Mouse (Mus musculus): ENCODE results near the gene Rnf8.
"Not testable (repeated sequence)": the region's sequence is repeated elsewhere in the genome, so short reads cannot be mapped to it uniquely, and the experiment has no call there.

Rnf8 gene

GRCm38 (mm10) chr17:29614115-29615023 is at the start of gene Rnf8, which contains the start of gene Gm28043:
Rnf8 (plus strand) TSS chr17:29614790.
Gm28043 (plus strand) TSS chr17:29614876.
- peak; percentile 95 to 97 for DNase-seq

- no peak for DNase-seq
These were observed 49.1 kb upstream of the Rnf8 start for GRCm38 (mm10) chr17:29565521-29565920.

GRCm38 (mm10) chr17:29568435-29568834 is 46.2 kb upstream of the Rnf8 start:
- no peak for DNase-seq

- DNase-seq, result no peak
These were observed 44.8 kb upstream of the Rnf8 start for GRCm38 (mm10) chr17:29569831-29570230.

DNA sequence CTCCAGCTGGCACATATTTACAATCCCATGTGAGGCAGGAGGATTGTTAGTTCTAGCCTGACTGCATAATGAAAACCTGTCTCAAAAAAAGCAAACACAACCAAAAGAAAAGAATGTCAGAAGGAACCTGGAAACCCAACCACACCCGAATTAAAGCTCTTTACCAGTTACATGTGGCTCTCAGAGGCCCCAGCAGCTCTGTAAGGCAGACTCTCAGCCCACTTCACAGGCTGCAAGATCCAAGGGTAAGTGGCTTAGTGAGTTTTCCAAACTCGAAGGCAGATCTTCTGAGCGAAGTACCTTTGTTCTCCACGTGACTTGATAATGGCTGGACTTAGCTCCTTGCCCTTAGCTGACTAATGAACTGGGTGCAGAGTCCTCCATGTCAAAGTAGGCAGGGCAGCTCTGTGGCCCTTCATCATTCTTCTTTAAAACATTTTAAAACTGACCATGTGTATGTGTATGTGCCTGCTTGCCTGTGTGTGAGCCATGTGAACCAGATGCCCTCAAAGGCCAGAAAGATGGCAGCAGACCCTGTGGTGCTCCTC is 34.9 kb upstream of the Rnf8 start:
- peak; percentile 58 to 62 for DNase-seq

GRCm38 (mm10) chr17:29583569-29583968 is 31.0 kb upstream of the Rnf8 start:
- no peak for DNase-seq

GRCm38 (mm10) chr17:29584306-29584705 is 30.3 kb upstream of the Rnf8 start:
- no peak for DNase-seq

- DNase-seq, result no peak
These were observed 29.9 kb upstream of the Rnf8 start for GRCm38 (mm10) chr17:29584737-29585136.

DNA sequence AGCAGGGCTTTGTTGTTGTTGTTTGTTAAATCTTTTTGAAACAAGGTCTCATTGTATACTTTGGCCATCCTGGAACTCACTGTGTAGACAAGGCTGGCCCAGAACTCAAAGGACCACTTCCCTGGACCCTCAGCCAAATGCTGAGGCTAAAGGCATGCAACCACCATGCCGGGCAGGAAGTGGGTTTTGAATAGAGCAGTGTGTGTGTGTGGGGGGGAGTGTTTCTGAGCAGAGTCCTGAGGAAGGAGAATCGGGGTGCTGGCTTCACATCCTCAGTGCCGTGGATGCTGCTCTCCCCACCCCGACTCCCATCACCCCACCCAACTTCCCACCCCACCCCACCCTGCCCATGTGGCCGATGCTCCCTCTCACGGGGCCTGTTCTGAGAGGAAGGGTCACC is 29.1 kb upstream of the Rnf8 start:
- DNase-seq, result no peak

DNA sequence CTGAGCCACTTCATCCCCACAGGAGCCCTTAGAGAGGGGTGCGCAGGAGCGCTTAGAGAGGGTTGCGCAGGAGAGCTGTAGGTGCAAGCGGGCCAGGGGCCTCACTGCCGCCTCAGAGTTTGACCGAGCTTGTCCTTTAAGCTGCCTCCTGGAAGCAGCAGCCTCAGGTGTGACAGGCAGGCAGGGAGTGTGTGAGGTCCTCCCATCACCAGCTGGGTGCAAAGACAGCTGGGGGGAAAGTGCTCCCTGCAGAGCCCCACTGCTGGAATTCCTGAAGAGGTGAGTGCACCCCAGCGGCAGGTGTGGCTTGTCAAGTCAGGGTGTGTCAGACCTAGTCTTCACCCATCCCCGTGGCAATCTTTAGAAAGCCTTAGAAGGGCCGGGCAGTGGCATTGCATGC is 27.7 kb upstream of the Rnf8 start:
- DNase-seq, result no peak

DNA sequence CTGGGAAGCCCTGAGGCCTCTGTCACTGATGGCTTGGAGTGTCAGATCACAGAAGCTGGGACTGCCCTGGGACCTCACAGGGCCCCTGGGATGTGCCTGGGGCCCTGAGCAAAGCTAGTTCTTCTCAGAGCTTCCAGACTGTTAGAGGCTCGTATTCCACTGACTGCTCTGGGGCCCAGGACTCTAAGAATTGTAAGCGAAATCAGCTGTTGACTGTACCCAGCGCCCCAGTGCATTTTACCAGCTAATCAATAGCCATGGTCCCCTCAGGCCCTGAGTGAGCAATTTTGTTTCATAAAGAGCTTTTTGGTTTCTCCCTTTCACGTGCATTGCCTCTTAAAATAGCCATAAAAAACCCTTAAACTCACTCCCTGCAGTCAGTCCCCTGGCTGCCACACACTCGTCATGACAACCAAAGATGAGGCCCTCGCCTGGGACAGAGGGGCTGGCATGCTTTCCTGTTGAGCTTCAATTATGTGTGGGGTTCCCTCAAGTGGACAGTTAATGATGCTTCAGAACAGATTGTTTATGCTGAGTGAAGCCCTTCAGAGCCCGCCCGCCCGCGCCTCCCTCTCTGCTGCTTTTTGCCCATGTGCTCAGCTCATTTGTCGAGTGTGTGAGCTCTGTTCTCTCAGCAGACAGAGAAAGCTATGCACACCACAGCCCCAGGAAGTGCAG is 25.2 kb upstream of the Rnf8 start:
- DNase-seq, result no peak

- peak; percentile 30 to 48 for DNase-seq
These were observed 18.5 kb upstream of the Rnf8 start for GRCm38 (mm10) chr17:29595891-29596770.

GRCm38 (mm10) chr17:29596771-29597132 is 17.8 kb upstream of the Rnf8 start:
- DNase-seq, result no peak

GRCm38 (mm10) chr17:29599051-29599450 is 15.5 kb upstream of the Rnf8 start:
- no peak for DNase-seq

DNA sequence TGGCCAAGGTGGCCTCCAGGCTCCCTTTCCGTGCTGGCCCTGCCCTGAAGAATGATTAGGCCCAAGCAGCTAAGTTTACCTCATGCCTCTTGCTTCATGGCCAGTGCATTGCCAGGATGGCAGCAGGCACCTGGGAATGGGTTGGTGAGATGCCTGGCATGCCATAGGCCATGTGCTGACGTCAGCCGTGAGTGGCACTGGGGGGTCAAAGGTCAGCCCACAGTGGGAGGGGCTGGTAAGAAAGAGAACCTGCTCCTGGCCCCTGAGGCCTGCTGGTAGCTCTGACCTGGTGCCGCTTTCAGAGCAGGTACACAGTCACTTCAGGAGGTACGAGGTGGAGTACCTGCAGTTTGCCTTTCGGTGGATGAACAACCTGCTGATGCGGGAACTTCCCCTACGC is 15.1 kb upstream of the Rnf8 start:
- peak; percentile 62 to 66 for DNase-seq

- DNase-seq, result peak in 1 of 2 experiments; percentile 49
These were observed 13.2 kb upstream of the Rnf8 start for GRCm38 (mm10) chr17:29601391-29601790.

GRCm38 (mm10) chr17:29603283-29603682 is 11.3 kb upstream of the Rnf8 start:
- DNase-seq, result peak; percentile 79 to 92

DNA sequence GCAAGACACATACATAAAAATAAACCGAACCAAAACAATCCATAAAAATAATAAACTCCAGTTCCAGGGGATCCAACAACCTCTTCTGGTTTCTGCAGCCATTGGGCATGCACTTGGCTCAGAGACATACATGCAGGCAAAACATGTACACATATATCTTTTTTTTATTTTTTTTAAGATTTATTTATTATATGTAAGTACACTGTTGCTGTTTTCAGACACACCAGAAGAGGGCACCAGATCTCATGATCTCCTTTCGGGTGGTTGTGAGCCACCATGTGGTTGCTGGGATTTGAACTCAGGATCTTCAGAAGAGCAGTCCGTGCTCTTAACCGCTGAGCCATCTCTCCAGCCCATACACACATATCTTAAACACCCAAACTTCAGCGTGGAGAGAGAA is 1.1 kb upstream of the Rnf8 start:
- not testable (repeated sequence) for DNase-seq

DNA sequence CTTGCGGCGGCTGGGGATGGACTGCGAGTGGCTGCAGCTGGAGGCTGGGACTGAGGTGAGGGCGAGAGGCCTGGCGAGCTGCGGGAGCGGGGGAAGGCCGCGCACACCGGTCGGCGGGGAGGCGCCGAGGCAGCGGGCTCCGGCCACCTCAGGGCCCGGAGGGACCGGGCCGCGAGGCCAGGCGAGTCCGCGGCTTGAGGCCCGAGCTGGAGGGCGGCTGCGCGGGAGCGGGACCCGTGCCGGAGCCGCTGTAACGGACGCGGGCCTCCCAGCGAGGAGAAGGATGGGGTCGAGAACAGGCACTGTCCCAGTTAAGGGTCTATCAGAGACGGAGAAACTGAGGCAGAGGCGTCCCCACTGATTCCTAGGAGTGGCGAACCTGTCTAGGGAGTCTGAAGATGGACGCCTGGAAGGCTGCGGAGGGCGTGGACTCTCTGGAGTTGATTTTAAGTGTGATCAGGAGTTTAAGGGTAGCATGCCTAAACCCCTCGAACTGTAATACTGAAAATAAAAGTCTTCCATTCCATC is 498 bp downstream of the Rnf8 start:
- peak in 1 of 2 experiments; percentile 35 for DNase-seq

- DNase-seq, result no peak
These were observed 1.0 kb downstream of the Rnf8 start for GRCm38 (mm10) chr17:29615616-29616015.

DNA sequence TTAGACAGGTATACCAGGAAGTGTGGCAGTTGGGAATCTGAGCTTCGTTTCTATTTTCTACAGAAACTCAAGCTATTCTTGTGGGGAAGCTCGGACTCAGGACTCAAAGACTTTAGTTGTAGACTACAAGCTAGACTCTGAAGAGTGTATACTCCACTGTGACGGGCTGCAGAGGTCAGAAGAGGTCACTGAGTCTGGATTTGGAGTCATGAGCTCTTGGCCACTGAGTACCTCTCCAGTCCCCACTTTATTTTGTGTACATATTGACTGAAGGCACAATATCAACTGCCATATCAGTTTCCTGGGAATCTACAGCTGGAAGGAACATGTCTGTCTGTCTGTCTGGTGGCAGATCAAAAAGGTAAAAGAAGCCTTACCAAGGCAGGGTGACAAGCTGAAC is 4.6 kb downstream of the Rnf8 start:
- DNase-seq, result no peak

- DNase-seq, result no peak
These were observed 8.9 kb downstream of the Rnf8 start for GRCm38 (mm10) chr17:29623488-29623887.
